Mouse (Mus musculus) olfactory bulb, adult 2 months (tissue): ENCODE data around the gene Sdf4.

Source experiments
- CTCF ChIP-seq: fragments of 200-500 bp; IDR thresholded peaks from 2 replicates; pipeline ENCODE4 v1.5.1; 2012; ENCODE audit warnings: low read depth, mild to moderate bottlenecking, low read length, moderate library complexity; ENCODE audit not compliant: insufficient read depth
- POLR2A ChIP-seq: fragments of 200-500 bp; IDR thresholded peaks from 2 replicates; pipeline ENCODE4 v1.6.1; 2012; ENCODE audit warnings: mild to moderate bottlenecking, low read depth, low read length, moderate library complexity; ENCODE audit not compliant: insufficient read depth

- TF ChIP-seq CTCF = no peak
- no peak for TF ChIP-seq POLR2A
Measured at GRCm38 (mm10) chr4:156059713-156060112, 67.0 kb downstream of the Sdf4 start.
